Mouse (Mus musculus) liver, postnatal 0 days (tissue): ENCODE data around the gene Nrp2. TPM values are rescaled to one million over a fixed set of nuclear protein-coding genes. Genes with fewer than 3 reads are reported as not detected.

ENCODE experiments used
- ATAC-seq: fragments of 200-750 bp; cut with Nextera tagmentation; 2 replicates; pipeline ENCODE4 v1.8.0; 2017; ENCODE audit warnings: mild to moderate bottlenecking, moderate library complexity
- DNase-seq: peaks from one replicate; pipeline ENCODE4 v3.0.0-alpha.2; 2016
- H3K27ac ChIP-seq: fragments of 300-500 bp; sonication (generic); 2 replicates; pipeline ENCODE4 v1.5.1; 2014; ENCODE audit warnings: antibody characterized with exemption, moderate library complexity, mild to moderate bottlenecking, low read depth
- H3K27me3 ChIP-seq: fragments of 300-500 bp; sonication (generic); 2 replicates; pipeline ENCODE4 v1.6.1; 2014; ENCODE audit warnings: low read length, control low read depth, mixed read lengths; ENCODE audit not compliant: insufficient read depth
- H3K36me3 ChIP-seq: fragments of 300-500 bp; sonication (generic); replicated peaks from 2 replicates; pipeline ENCODE4 v1.6.1; 2014; ENCODE audit warnings: mild to moderate bottlenecking, control low read depth, low read length, moderate library complexity, mixed read lengths; ENCODE audit not compliant: insufficient read depth
- H3K4me1 ChIP-seq: fragments of 300-500 bp; sonication (generic); 2 replicates; pipeline ENCODE4 v1.6.1; 2014; ENCODE audit warnings: antibody characterized with exemption, mild to moderate bottlenecking, control low read depth; ENCODE audit not compliant: insufficient read depth
- H3K4me2 ChIP-seq: fragments of 300-500 bp; sonication (generic); 2 replicates; pipeline ENCODE4 v1.6.1; 2014; ENCODE audit warnings: low read depth, mild to moderate bottlenecking, low read length, moderate library complexity, mixed read lengths
- H3K4me3 ChIP-seq: fragments of 300-500 bp; sonication (generic); 2 replicates; pipeline ENCODE4 v1.5.1; 2014; ENCODE audit warnings: low read depth, low read length
- H3K9ac ChIP-seq: fragments of 300-500 bp; sonication (generic); replicated peaks from 2 replicates; pipeline ENCODE4 v1.6.1; 2014; ENCODE audit warnings: mild to moderate bottlenecking, moderate library complexity
- H3K9me3 ChIP-seq: fragments of 300-500 bp; sonication (generic); 2 replicates; pipeline ENCODE4 v1.6.1; 2016; ENCODE audit warnings: mild to moderate bottlenecking, control low read depth, low read length, mixed read lengths
- CTCF ChIP-seq: sonication (generic); IDR thresholded peaks from 2 replicates; pipeline ENCODE4 v1.5.1; 2016; ENCODE audit warnings: antibody characterized with exemption, low read depth
- EP300 ChIP-seq: IDR thresholded peaks from 2 replicates; pipeline ENCODE4 v1.6.1; 2016; ENCODE audit warnings: antibody characterized with exemption, low read depth, mild to moderate bottlenecking
- WGBS: fragments of 180-500 bp; shearing (Covaris S2); extraction: QIAGEN DNeasy Blood & Tissue Kit; methylation state at CpG from one replicate; pipeline ENCODE4 v1.1.7; 2014; ENCODE audit not compliant: insufficient replicate concordance; 5-methylcytosine and 5-hydroxymethylcytosine counted together
- polyA plus RNA-seq: library from polyadenylated mRNA; unstranded; fragments of >200 nt; fragmentation: Nextera tagmentation; extraction: Ambion mirVana; gene quantifications from 2 replicates; pipeline ENCODE4 v1.2.1, GENCODE M21; 2015

The Nrp2 gene
- polyA plus RNA-seq, 1 experiment from 2014 or later = 0.96 TPM

- H3K9ac ChIP-seq = no peak overlapping the region
- no peaks in the 10 kb centered on the region for H3K27me3 ChIP-seq
- H3K27ac ChIP-seq = no peak overlapping the region
- TF ChIP-seq EP300 (no peak), CTCF (no peak)
- 82% methylated on average over 8 of the region's 8 CpGs for WGBS
- no peaks in the 10 kb centered on the region for H3K4me1 ChIP-seq
- no peaks in the 10 kb centered on the region for H3K9me3 ChIP-seq
- H3K4me3 ChIP-seq = no peak overlapping the region
- no peaks in the 10 kb centered on the region for H3K36me3 ChIP-seq
- ATAC-seq = no peak
- no peak overlapping the region for H3K4me2 ChIP-seq
- DNase-seq = no peak
These were observed 42.8 kb downstream of the Nrp2 start for GRCm38 (mm10) chr1:62745889-62746288.

- WGBS = 48% methylated on average over 10 of the region's 10 CpGs
- Histone ChIP-seq H3K4me1 (no peaks in the 10 kb centered on the region), H3K9ac (no peak overlapping the region), H3K4me3 (no peak overlapping the region), H3K36me3 (no peaks in the 10 kb centered on the region), H3K9me3 (no peaks in the 10 kb centered on the region), H3K4me2 (no peak overlapping the region), H3K27me3 (no peaks in the 10 kb centered on the region), H3K27ac (no peak overlapping the region)
- DNase-seq (no peak), ATAC-seq (no peak)
- TF ChIP-seq EP300 (no peak), CTCF (no peak)
These were observed 44.5 kb downstream of the Nrp2 start for GRCm38 (mm10) chr1:62747421-62748111.

GRCm38 (mm10) chr1:62748361-62748760 lies 45.3 kb downstream of the Nrp2 start:
- H3K36me3 ChIP-seq = no peaks in the 10 kb centered on the region
- H3K9ac ChIP-seq = no peak overlapping the region
- no peaks in the 10 kb centered on the region for H3K27me3 ChIP-seq
- no peak for ATAC-seq
- H3K4me3 ChIP-seq = no peak overlapping the region
- 89% methylated on average over 3 of the region's 3 CpGs for WGBS
- H3K9me3 ChIP-seq = no peaks in the 10 kb centered on the region
- TF ChIP-seq CTCF (no peak), EP300 (no peak)
- H3K4me1 ChIP-seq = no peaks in the 10 kb centered on the region
- H3K4me2 ChIP-seq = no peak overlapping the region
- DNase-seq = no peak
- H3K27ac ChIP-seq = no peak overlapping the region

GRCm38 (mm10) chr1:62749716-62750115 lies 46.6 kb downstream of the Nrp2 start:
- no peak overlapping the region for H3K4me2 ChIP-seq
- ATAC-seq (no peak), DNase-seq (no peak)
- H3K27ac ChIP-seq = no peak overlapping the region
- H3K9ac ChIP-seq = no peak overlapping the region
- no peak overlapping the region for H3K4me3 ChIP-seq
- no peaks in the 10 kb centered on the region for H3K9me3 ChIP-seq
- no peaks in the 10 kb centered on the region for H3K36me3 ChIP-seq
- TF ChIP-seq CTCF = no peak
- TF ChIP-seq EP300 = no peak
- H3K4me1 ChIP-seq = no peaks in the 10 kb centered on the region
- WGBS = 90% methylated on average over 14 of the region's 14 CpGs
- no peaks in the 10 kb centered on the region for H3K27me3 ChIP-seq

- Histone ChIP-seq H3K27me3 (no peaks in the 10 kb centered on the region), H3K4me3 (no peak overlapping the region), H3K27ac (no peak overlapping the region), H3K9ac (no peak overlapping the region), H3K36me3 (no peaks in the 10 kb centered on the region), H3K4me2 (no peak overlapping the region), H3K4me1 (no peaks in the 10 kb centered on the region), H3K9me3 (no peaks in the 10 kb centered on the region)
- WGBS = 52% methylated on average over 5 of the region's 5 CpGs
- TF ChIP-seq EP300 = no peak
- TF ChIP-seq CTCF = no peak
- ATAC-seq (no peak), DNase-seq (no peak)
These were observed 47.4 kb downstream of the Nrp2 start for GRCm38 (mm10) chr1:62750408-62751008.

- Histone ChIP-seq H3K9ac (no peak overlapping the region), H3K27ac (no peak overlapping the region), H3K9me3 (no peaks in the 10 kb centered on the region), H3K4me1 (no peaks in the 10 kb centered on the region), H3K4me3 (no peak overlapping the region), H3K4me2 (0 out of 2 replicates have a peak overlapping the region, but pooled peaks have one; percentile 23), H3K27me3 (no peaks in the 10 kb centered on the region), H3K36me3 (no peaks in the 10 kb centered on the region)
- ATAC-seq (no peak), DNase-seq (no peak)
- WGBS = 38% methylated on average over 15 of the region's 15 CpGs
- TF ChIP-seq CTCF (no peak), EP300 (no peak)
These were observed 48.2 kb downstream of the Nrp2 start for GRCm38 (mm10) chr1:62751011-62752006.
